Mouse (Mus musculus): ENCODE results near the gene Adra2b.

Gene Adra2b

GRCm38 (mm10) chr2:127379250-127379649 is 16.2 kb downstream of the Adra2b start:
- no peak for DNase-seq (ENCODE audit: low spot score)

- DNase-seq (ENCODE audit: low spot score): no peak
These were observed 20.9 kb downstream of the Adra2b start for GRCm38 (mm10) chr2:127383881-127384280.

GRCm38 (mm10) chr2:127387521-127387920 is 24.5 kb downstream of the Adra2b start:
- DNase-seq (ENCODE audit: low spot score): no peak

GRCm38 (mm10) chr2:127390352-127390751 is 27.3 kb downstream of the Adra2b start:
- DNase-seq (ENCODE audit: low spot score): no peak

- no peak for DNase-seq (ENCODE audit: low spot score)
These were observed 27.8 kb downstream of the Adra2b start for GRCm38 (mm10) chr2:127390846-127391245.

- DNase-seq (ENCODE audit: low spot score): no peak
These were observed 28.3 kb downstream of the Adra2b start for GRCm38 (mm10) chr2:127391323-127391722.

GRCm38 (mm10) chr2:127394606-127395161 is 31.7 kb downstream of the Adra2b start:
- no peak for DNase-seq (ENCODE audit: low spot score)

- no peak for DNase-seq (ENCODE audit: low spot score)
These were observed 35.7 kb downstream of the Adra2b start for GRCm38 (mm10) chr2:127398738-127399137.

GRCm38 (mm10) chr2:127411126-127411525 is 48.1 kb downstream of the Adra2b start:
- DNase-seq (ENCODE audit: low spot score): no peak

GRCm38 (mm10) chr2:127415806-127416205 is 52.8 kb downstream of the Adra2b start:
- DNase-seq (ENCODE audit: low spot score): no peak

- DNase-seq (ENCODE audit: low spot score): no peak
These were observed 53.7 kb downstream of the Adra2b start for GRCm38 (mm10) chr2:127416706-127417105.
